Mouse (Mus musculus): ENCODE results near the gene Vmp1.

- TF ChIP-seq EP300 (optimal IDR thresholded peaks at IDR 0.05) = no peak
- TF ChIP-seq CTCF (IDR thresholded peaks at IDR 0.05; ENCODE audit: low read depth) = no peak
Observed at GRCm38 (mm10) chr11:86582543-86583260, 100.9 kb downstream of the Vmp1 start.

Measured in stomach, postnatal 0 days (tissue).